Mouse (Mus musculus): ENCODE results near the gene Add2.

- TF ChIP-seq POLR2A (IDR thresholded peaks at IDR 0.05; ENCODE audit: extremely low read depth, insufficient read depth, low read length): no peak
- no peak for TF ChIP-seq CTCF (IDR thresholded peaks at IDR 0.05; ENCODE audit: extremely low read depth, insufficient read depth, low read length)
Observed at GRCm38 (mm10) chr6:86053594-86053993, 25.1 kb downstream of the Add2 start.

All from cortical plate, adult 2 months (tissue).